Mouse (Mus musculus) cerebellum, adult 2 months (tissue): ENCODE measurements at regions not wholly inside any gene's neighbourhood (a gene's known extent, or its start where the extent isn't known, plus 50 kb on each side); places are given as distances from the start of the nearest gene placed in this dataset.

Source experiments
- CTCF ChIP-seq: fragments of 200-500 bp; IDR thresholded peaks from 2 replicates; pipeline ENCODE4 v1.5.1; 2011; ENCODE audit warnings: low read depth, mild to moderate bottlenecking, control low read depth, low read length, moderate library complexity, borderline replicate concordance; ENCODE audit not compliant: insufficient read depth
- POLR2A ChIP-seq: fragments of 200-500 bp; IDR thresholded peaks from 2 replicates; pipeline ENCODE4 v1.6.1; 2011; ENCODE audit warnings: low read length, control low read depth, borderline replicate concordance; ENCODE audit not compliant: insufficient read depth

DNA sequence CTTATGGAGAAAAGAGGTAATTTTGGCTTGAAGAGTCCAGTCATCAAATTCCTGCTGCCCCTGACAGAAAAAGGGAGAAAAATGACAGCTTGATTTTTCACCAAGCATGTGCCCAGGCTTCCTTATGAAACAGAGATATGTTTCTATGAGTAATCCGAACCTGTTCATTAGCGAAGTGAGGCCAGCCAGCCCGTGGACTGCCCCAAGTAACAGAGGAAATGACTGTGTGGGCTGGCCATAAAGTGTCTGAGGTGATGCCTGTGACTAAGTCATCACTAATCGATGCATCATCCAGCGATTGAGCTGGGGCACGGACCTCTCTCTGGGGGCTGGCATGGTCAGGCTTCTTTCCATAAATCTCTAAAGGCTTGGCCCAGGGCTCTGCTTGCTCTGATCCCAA, 157.8 kb downstream of the Impad1 start:
- no peak for TF ChIP-seq CTCF
- no peak for TF ChIP-seq POLR2A
